Mouse (Mus musculus) gastrocnemius, adult 8-10 months (tissue): ENCODE data around the gene Elmo2. TPM values are rescaled to one million over a fixed set of nuclear protein-coding genes. Genes with fewer than 3 reads are reported as not detected.

Source experiments
- DNase-seq, 2 experiments: peaks; one replicate each; pipeline ENCODE4 v3.0.0; 2022; ENCODE audit warnings: low spot score in 2 of 2
- total RNA-seq, 4 experiments: library from RNA; stranded (reverse); gene quantifications; 2 replicates each; pipeline ENCODE4 v1.2.4; 2022

Elmo2 gene
- total RNA-seq, 4 experiments from 2014 or later = 11.0 to 13.2 (median 11.7) TPM

DNA sequence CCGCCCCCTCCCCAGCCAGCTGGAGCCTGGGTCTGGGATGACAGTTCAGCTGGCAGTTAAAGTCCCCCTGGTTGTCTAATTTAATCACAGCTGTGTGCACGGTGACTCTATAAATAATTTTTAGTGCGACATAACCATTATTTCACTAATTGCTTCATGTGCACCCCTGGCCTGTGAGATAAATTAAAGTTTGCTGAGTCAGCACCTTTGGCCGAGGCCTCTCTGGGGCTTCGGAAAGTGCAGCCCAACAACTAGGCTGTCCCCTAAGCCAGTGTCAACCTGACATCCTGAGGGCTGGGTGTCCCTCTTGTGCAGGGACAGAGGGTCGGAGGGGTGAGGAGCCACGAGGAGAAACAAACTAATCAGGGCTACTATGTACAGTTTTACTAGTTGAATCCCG lies 66.4 kb downstream of the Elmo2 start:
- no peak for DNase-seq

DNA sequence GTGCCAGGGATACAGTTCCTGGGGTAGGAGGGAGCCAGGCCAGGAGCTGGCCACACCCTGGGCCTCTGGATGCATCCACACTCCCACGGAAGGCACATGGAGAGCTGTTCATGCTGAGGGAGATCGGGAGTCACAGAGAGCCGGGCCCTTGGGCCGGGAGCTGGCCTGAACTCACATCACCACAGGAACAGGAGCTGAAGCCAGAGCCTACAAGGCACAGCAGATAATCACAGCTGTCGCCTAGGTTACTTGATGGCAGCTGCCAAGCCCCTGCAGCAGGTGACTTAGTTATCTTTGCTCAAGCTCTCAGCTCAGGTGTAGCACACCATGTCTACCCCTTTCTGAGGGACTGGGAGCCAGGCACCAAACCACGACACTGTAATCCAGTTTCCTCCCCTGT lies 68.0 kb downstream of the Elmo2 start:
- no peak for DNase-seq

DNA sequence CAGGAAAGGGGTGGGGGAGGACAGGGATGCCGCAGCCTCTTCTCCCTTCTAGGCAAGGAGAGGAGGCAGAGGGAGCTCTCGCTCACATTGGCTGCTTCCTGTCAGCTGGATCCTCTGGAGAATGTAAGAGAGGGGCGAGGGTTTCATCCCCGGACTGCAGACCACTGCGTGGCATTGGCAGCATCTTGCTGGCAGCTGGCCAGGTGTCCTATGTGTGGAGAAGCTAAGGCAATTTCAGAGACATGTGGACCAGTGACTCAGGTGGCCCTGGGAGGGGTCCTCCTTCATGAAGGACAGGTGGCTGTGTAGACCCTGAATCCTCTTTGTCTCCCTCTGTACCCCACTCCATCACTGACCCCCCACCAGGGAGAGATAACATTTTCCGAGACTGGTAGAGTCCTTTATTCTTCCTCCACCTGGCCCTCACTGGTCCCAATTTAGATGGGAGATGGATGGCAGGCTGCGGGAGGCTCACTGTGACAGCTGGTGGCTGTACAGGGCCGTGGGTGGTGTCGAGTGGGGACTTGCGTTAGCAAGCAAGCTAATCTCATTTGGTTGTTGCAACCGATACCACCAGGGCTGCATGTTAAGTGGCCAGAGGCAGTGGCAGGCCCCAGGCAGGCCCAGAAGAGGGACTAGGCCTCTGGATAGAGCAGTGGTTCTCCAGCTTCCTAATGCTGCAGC lies 69.0 kb downstream of the Elmo2 start:
- DNase-seq = no peak

- DNase-seq = no peak
Measured at GRCm38 (mm10) chr2:165256213-165256612, 70.1 kb downstream of the Elmo2 start.

GRCm38 (mm10) chr2:165253867-165254266 lies 72.4 kb downstream of the Elmo2 start:
- DNase-seq = no peak

GRCm38 (mm10) chr2:165253269-165253668 lies 73.0 kb downstream of the Elmo2 start:
- DNase-seq = no peak

GRCm38 (mm10) chr2:165252801-165253200 lies 73.5 kb downstream of the Elmo2 start:
- no peak for DNase-seq

DNA sequence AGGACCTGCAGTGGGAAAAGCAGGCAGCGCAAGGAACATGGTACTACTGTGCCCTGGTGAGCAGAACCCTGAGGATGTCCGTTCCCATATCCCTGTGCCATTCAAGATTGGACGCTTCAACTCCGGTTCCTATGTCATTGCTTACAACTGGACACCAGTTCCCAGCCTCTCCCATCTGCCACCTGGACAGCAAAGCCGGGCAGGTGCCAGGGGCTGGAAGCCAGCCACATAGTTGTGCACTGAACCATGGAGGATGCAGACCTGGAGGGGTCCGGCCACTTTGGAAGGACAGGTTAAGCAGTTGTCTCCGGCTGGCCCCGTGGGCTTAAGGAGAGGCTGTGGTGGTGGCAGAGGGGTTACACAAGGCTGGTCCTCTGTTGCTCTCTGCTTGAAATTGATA lies 73.9 kb downstream of the Elmo2 start:
- no peak for DNase-seq

- no peak for DNase-seq
Measured at GRCm38 (mm10) chr2:165250903-165251302, 75.4 kb downstream of the Elmo2 start.

DNA sequence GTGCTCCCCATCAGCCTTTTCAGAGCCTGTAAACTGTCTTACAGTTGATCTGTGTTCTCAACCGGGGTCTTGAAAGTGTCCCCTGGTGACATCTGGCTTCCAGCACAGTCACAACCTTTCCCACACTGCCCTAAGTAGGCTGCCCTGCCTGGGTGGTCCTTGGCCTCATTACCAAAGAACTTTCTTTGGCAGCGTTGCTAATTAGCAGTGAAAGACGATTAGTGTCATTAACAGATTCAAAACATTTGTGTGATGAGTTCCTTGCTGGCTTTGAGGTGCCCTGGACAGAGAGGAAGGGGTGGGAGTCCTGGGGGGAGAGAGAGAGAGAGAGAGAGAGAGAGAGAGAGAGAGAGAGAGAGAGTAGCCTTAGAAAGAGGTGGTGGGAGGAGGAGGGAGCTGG lies 77.3 kb downstream of the Elmo2 start:
- no peak for DNase-seq

- no peak for DNase-seq
Measured at GRCm38 (mm10) chr2:165246349-165246748, 79.9 kb downstream of the Elmo2 start.

GRCm38 (mm10) chr2:165243122-165243720 lies 83.1 kb downstream of the Elmo2 start:
- no peak for DNase-seq

DNA sequence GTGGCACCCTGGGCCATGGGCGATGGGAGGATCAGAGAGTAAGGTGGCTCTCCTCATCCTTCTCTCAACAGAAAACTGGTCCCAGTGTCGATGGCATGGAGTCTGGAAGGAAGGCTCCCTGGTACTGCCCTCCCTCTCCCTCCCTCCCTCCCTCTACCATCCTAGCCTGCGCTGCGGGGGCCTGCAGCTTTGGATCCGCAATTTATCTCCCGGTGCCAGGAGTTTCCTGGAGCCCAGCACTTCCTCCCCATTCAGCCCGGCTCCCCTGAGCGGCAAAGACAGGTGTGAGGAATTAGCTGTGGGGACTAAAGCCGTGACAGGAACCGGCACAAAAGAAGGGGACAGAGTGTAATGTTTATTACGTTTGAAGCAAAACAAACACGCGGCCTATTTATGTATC lies 83.7 kb downstream of the Elmo2 start:
- no peak for DNase-seq

DNA sequence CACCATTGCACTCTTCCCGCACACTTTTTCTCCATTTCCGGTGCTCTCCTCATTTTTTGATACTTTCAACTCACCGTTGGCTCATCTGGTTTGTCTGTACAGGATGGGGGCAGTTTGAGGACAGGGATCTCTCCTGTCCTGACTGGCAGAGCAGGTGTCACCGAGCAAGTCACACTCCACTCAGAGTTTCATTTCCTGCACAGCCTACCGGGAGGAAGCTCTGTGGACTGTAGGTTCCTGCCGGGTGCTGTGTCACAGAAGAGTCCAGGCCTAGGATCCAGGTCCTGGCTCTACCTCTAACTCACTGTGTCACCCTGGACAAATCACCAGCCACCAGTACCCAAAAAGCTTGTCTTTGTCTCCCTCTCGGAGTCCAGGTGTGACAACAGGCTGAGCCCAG lies 84.5 kb downstream of the Elmo2 start:
- no peak for DNase-seq

DNA sequence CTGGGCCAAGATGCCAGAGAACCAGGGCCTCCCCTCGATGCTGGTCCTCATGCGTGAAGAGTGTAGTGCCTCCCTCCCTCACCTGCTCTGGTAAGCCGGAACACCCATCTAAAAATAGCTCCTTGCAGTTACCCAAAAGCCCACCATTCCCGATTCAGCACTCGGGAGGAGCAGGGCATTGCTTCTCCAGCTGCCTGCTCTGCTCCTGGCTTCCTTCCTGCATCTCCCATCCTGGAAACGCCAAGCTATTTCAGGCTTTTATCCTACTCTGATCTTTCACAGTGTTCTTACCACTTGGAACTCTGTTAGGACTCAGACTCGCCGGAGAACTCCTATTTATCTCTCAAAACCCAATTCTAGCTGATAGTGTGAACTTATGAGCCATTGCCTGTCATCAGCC lies 85.9 kb downstream of the Elmo2 start:
- no peak for DNase-seq

- DNase-seq = no peak
Measured at GRCm38 (mm10) chr2:165239533-165240144, 86.6 kb downstream of the Elmo2 start.

DNA sequence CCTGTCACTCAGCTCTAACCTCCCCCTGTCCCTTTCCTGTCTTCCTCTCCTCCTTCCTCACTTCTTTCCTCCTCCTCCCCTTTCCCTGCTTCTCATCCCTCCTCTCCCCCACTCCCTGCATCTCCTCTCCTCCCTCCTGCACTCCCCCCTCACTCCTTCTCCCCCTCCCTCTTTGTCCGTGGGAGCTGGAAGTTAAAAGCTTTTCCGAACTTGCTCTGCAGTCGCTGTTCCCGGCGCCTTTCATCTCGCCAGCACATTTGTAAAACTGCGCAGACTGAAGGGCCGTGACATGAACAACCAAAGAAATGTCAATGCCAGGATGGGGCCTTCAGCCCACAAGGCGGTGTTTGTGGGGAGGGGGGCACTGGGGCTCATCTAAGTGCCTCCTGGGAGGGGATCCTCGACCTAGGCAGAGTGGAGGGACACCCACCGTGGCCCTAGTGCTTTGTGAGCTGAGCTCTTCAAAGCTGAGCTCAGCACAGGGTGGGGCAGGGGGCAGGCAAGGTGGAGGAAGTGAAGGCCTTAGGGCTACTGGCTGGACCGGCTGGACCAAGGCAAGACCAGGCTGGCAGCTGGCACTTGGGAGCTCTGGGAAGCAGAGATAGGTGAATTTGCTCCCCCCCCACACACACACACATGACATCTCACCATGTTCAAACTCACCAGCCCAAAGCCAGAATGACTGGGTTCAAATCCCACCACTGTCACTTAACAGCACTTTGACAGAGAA lies 87.7 kb downstream of the Elmo2 start:
- DNase-seq = no peak

Other genes starting within 250 kb of the Elmo2 start
- not detected for gene 1700025C18Rik, start 235.7 kb downstream of the Elmo2 start, total RNA-seq
- gene Cdh22, start 91.6 kb downstream of the Elmo2 start, total RNA-seq = under 1 TPM; 0.68 to 0.99 (median 0.95) TPM
- gene Slc35c2, start 38.6 kb downstream of the Elmo2 start, total RNA-seq = 10 to 100 TPM; 20.6 to 26.6 (median 23.2) TPM
- gene Zfp663, start 42.2 kb upstream of the Elmo2 start, total RNA-seq = not detected
- 1 to 10 TPM; 1.9 to 2.4 (median 2.2) TPM for gene Zfp334, start 61.8 kb upstream of the Elmo2 start, total RNA-seq
- under 1 TPM in 2 of 4 experiments, not detected in 2; 0.07 to 0.13 TPM for gene Ocstamp, start 73.9 kb upstream of the Elmo2 start, total RNA-seq
- gene Slc13a3, start 146.8 kb upstream of the Elmo2 start, total RNA-seq = under 1 TPM in 1 of 4 experiments, not detected in 3; 0.16 TPM
- 10 to 100 TPM in 3 of 4 experiments, 1 to 10 TPM in 1; 9.2 to 11.5 (median 10.4) TPM for gene Trp53rka, start 166.8 kb upstream of the Elmo2 start, total RNA-seq
- gene Slc2a10, start 177.3 kb upstream of the Elmo2 start, total RNA-seq = 1 to 10 TPM in 2 of 4 experiments, under 1 TPM in 2; 0.68 to 1.5 (median 1.0) TPM